8 mouse cellular contexts compared by ENCODE assay signal in genomic region chr13:51839250-51840026, GRCm38 (mm10). TPM values are rescaled to one million over a fixed set of nuclear protein-coding genes. Genes with fewer than 3 reads are reported as not detected.
DNase-seq lines count a peak whose midpoint lies in the region; ATAC-seq and TF ChIP-seq lines count a peak whose summit lies in the region.
"Had no signal": no experiment of that assay in that cellular context is flagged by ENCODE, and none has a peak within 500 bp of the region (broad histone marks: within the 10 kb centered on the region; RNA-seq: fewer than 3 reads in every experiment).

No protein-coding gene starts in this region.

- H3K27ac ChIP-seq in forebrain, embryonic 15.5 days (replicated peaks): no peak overlapping the region
- H3K27ac ChIP-seq in liver, embryonic 14.5 days: no peak overlapping the region
- no peak overlapping the region for H3K27ac ChIP-seq in small intestine, adult 2 months (ENCODE audit: insufficient read depth, low read depth, low read length)
- H3K27ac ChIP-seq: heart, embryonic 13.5 days had no signal

- WGBS in forebrain, embryonic 15.5 days: 24% methylated on average over 8 of the region's 8 CpGs
- 4% methylated on average over 8 of the region's 8 CpGs for WGBS in liver, embryonic 14.5 days (ENCODE audit: insufficient replicate concordance)
- WGBS in small intestine, adult 2 months: 13% methylated on average over 8 of the region's 8 CpGs

- no peak overlapping the region for H3K4me3 ChIP-seq in forebrain, embryonic 15.5 days
- no peak overlapping the region for H3K4me3 ChIP-seq in liver, embryonic 14.5 days (ENCODE audit: insufficient read depth in 1 of 2, low read depth in 2 of 2, low read length in 2 of 2)
- H3K4me3 ChIP-seq in small intestine, adult 2 months (ENCODE audit: low read depth, low read length): no peak overlapping the region
- H3K4me3 ChIP-seq: heart, embryonic 13.5 days had no signal

- no peak for TF ChIP-seq POLR2A in small intestine, adult 2 months (IDR thresholded peaks at IDR 0.05; ENCODE audit: low read depth, low read length)

- no peaks in the 10 kb centered on the region for H3K36me3 ChIP-seq in forebrain, embryonic 15.5 days
- H3K36me3 ChIP-seq in liver, embryonic 14.5 days (replicated peaks; ENCODE audit: control insufficient read depth, insufficient read depth, low read depth): no peaks in the 10 kb centered on the region
- no peaks in the 10 kb centered on the region for H3K36me3 ChIP-seq in small intestine, adult 2 months (ENCODE audit: control insufficient read depth, insufficient read depth, low read length)
- H3K36me3 ChIP-seq: heart, embryonic 13.5 days had no signal

- TF ChIP-seq EP300 in liver, embryonic 14.5 days (IDR thresholded peaks at IDR 0.05; ENCODE audit: low read depth): no peak

- peak; percentile 93 for TF ChIP-seq CTCF in liver, embryonic 14.5 days (IDR thresholded peaks at IDR 0.05; ENCODE audit: low read depth)
- peak; percentile 58; the same call in 1 of the 2 replicates for TF ChIP-seq CTCF in small intestine, adult 2 months (IDR thresholded peaks at IDR 0.05; ENCODE audit: extremely low read depth, insufficient read length, insufficient replicate concordance, low read depth, low read length)

- no peaks in the 10 kb centered on the region for H3K9me3 ChIP-seq in forebrain, embryonic 15.5 days
- H3K9me3 ChIP-seq in liver, embryonic 14.5 days (ENCODE audit: control insufficient read depth, low read length): no peaks in the 10 kb centered on the region
- H3K9me3 ChIP-seq: heart, embryonic 13.5 days had no signal

- H3K4me2 ChIP-seq in forebrain, embryonic 15.5 days (replicated peaks): no peak overlapping the region
- no peak overlapping the region for H3K4me2 ChIP-seq in liver, embryonic 14.5 days (ENCODE audit: low read depth)
- H3K4me2 ChIP-seq: heart, embryonic 13.5 days had no signal

- peaks cover 24% of the 10 kb centered on the region for H3K4me1 ChIP-seq in forebrain, embryonic 15.5 days
- peaks cover 38 to 49% of the 10 kb centered on the region in 2 experiments for H3K4me1 ChIP-seq in liver, embryonic 14.5 days (replicated peaks; ENCODE audit: control insufficient read depth in 2 of 2, insufficient read depth in 2 of 2, low read length in 1 of 2)
- peaks cover 2% of the 10 kb centered on the region; the same call in 1 of the 2 replicates for H3K4me1 ChIP-seq in small intestine, adult 2 months (ENCODE audit: control insufficient read depth, insufficient read depth, insufficient read length, low read length)

- H3K9ac ChIP-seq in forebrain, embryonic 15.5 days (replicated peaks): no peak overlapping the region
- no peak overlapping the region for H3K9ac ChIP-seq in liver, embryonic 14.5 days (replicated peaks)
- H3K9ac ChIP-seq: heart, embryonic 13.5 days had no signal

- ATAC-seq in forebrain, embryonic 15.5 days (replicated peaks): peak; percentile 44; the same call in 1 of the 2 replicates
- ATAC-seq in liver, embryonic 14.5 days (ENCODE audit: insufficient read depth): no peak

- H3K27me3 ChIP-seq in forebrain, embryonic 15.5 days: peaks cover 30% of the 10 kb centered on the region
- H3K27me3 ChIP-seq in liver, embryonic 14.5 days (ENCODE audit: control insufficient read depth, insufficient read depth, low read length): no peaks in the 10 kb centered on the region
- H3K27me3 ChIP-seq in small intestine, adult 2 months (ENCODE audit: control insufficient read depth, insufficient read depth, low read length): no peaks in the 10 kb centered on the region

- peak; percentile 31 for DNase-seq in left cerebral cortex, adult 11 months (ENCODE audit: low spot score)
- no peak for DNase-seq in left cerebral cortex, adult 8-10 months (ENCODE audit: low spot score in 2 of 2)
- DNase-seq in ES-CJ7 (ENCODE audit: low read depth, low spot score): peak; percentile 59
- DNase-seq in adrenal gland, postnatal 25 days: peak; percentile 22
- peak in 1 of 3 experiments; percentile 61 for DNase-seq in liver, embryonic 14.5 days (ENCODE audit: low read depth in 3 of 3, low spot score in 3 of 3)

RNA-seq across cellular contexts. Expression of gene Gadd45g, which starts 7.0 kb away (rescaled TPM):
- 10 to 100 TPM; 10.3 to 22.3 (median 14.1) TPM for total RNA-seq in left cerebral cortex, adult 8-10 months (2022)
- 15.2 and 29.0 TPM in 2 replicates for total RNA-seq in adrenal gland, postnatal 25 days (2021)
- polyA plus RNA-seq in forebrain, embryonic 15.5 days (2015; fragmentation: Nextera tagmentation; extraction: Ambion mirVana): 145 and 167 TPM in 2 replicates
- 11.4 and 14.4 TPM in 2 replicates for polyA plus RNA-seq in liver, embryonic 14.5 days (2012; rRNA removed)
- 12.7 and 14.5 TPM in 2 replicates for polyA plus RNA-seq in liver, embryonic 14.5 days (2014; fragmentation: Nextera tagmentation; extraction: Ambion mirVana)
- 19.1 and 42.2 TPM in 2 replicates for polyA plus RNA-seq in small intestine, adult 2 months (2012; rRNA removed)

RNA-seq across cellular contexts. Expression of gene Sema4d, which starts 45.9 kb away (rescaled TPM):
- total RNA-seq in left cerebral cortex, adult 8-10 months (2022): 10 to 100 TPM; 71.1 to 80.0 (median 75.5) TPM
- total RNA-seq in adrenal gland, postnatal 25 days (2021): 15.4 and 22.0 TPM in 2 replicates
- polyA plus RNA-seq in forebrain, embryonic 15.5 days (2015; fragmentation: Nextera tagmentation; extraction: Ambion mirVana): 18.7 and 20.7 TPM in 2 replicates
- polyA plus RNA-seq in liver, embryonic 14.5 days (2012; rRNA removed): 4.2 and 4.7 TPM in 2 replicates
- polyA plus RNA-seq in liver, embryonic 14.5 days (2014; fragmentation: Nextera tagmentation; extraction: Ambion mirVana): 4.6 and 6.1 TPM in 2 replicates
- polyA plus RNA-seq in small intestine, adult 2 months (2012; rRNA removed): 10.8 and 15.1 TPM in 2 replicates

Comparison
In these comparisons a context has a peak if more than half of its experiments do, and no peak if none do; other contexts are left out.
1. DNase-seq: peak in left cerebral cortex, adult 11 months (single experiment), ES-CJ7 (single experiment) and adrenal gland, postnatal 25 days (single experiment); none in left cerebral cortex, adult 8-10 months (0 of 2).